Comparison of ENCODE assay signal across 9 mouse cellular contexts in genomic region chr3:26834178-26835050, GRCm38 (mm10).
DNase-seq lines count a peak whose midpoint lies in the region; ATAC-seq and TF ChIP-seq lines count a peak whose summit lies in the region.
"Had no signal": no experiment of that assay in that cellular context is flagged by ENCODE, and none has a peak within 500 bp of the region (broad histone marks: within the 10 kb centered on the region; RNA-seq: fewer than 3 reads in every experiment).

No protein-coding gene starts in this region.

- H3K27me3 ChIP-seq in liver, postnatal 0 days (ENCODE audit: insufficient read depth, low read length), result no peaks in the 10 kb centered on the region
- H3K27me3 ChIP-seq: liver, embryonic 15.5 days had no signal

- no peak for TF ChIP-seq EP300 in liver, postnatal 0 days (IDR thresholded peaks at IDR 0.05; ENCODE audit: low read depth)

- no peak overlapping the region for H3K27ac ChIP-seq in liver, postnatal 0 days (ENCODE audit: low read depth)
- H3K27ac ChIP-seq: liver, embryonic 15.5 days had no signal

- H3K9ac ChIP-seq in liver, postnatal 0 days (replicated peaks), result no peak overlapping the region
- H3K9ac ChIP-seq: liver, embryonic 15.5 days had no signal

- ATAC-seq in liver, postnatal 0 days, result no peak
- ATAC-seq in erythroid progenitor cell, adult 5-6 weeks (replicated peaks; ENCODE audit: low FRiP score, poor library complexity, severe bottlenecking), result no peak

- WGBS in liver, postnatal 0 days (ENCODE audit: insufficient replicate concordance), result 73% methylated on average over 21 of the region's 21 CpGs

- intact Hi-C loops in left cerebral cortex, postnatal 36 days (cut with DNase I), result loop anchor here (10.0 kb wide), 2 partner anchors 370 to 500 kb away; partner anchors contain the start of gene Nlgn1

- H3K4me3 ChIP-seq in liver, postnatal 0 days (ENCODE audit: low read depth, low read length), result no peak overlapping the region
- H3K4me3 ChIP-seq: liver, embryonic 15.5 days had no signal

- H3K4me1 ChIP-seq in liver, postnatal 0 days (ENCODE audit: insufficient read depth), result no peaks in the 10 kb centered on the region
- H3K4me1 ChIP-seq: liver, embryonic 15.5 days had no signal

- no peaks in the 10 kb centered on the region for H3K9me3 ChIP-seq in liver, postnatal 0 days (ENCODE audit: low read length)
- H3K9me3 ChIP-seq: liver, embryonic 15.5 days had no signal

- no peaks in the 10 kb centered on the region for H3K36me3 ChIP-seq in liver, postnatal 0 days (replicated peaks; ENCODE audit: insufficient read depth, low read length)
- H3K36me3 ChIP-seq: liver, embryonic 15.5 days had no signal

- no peak for DNase-seq in liver, postnatal 0 days
- no peak for DNase-seq in liver
- DNase-seq in cerebellum, postnatal 14 days, result peak; percentile 29 to 40
- peak; percentile 41 to 71 for DNase-seq in frontal cortex, postnatal 36 days (ENCODE audit: low spot score in 2 of 2)
- peak; percentile 53 to 56 for DNase-seq in left cerebral cortex, postnatal 36 days (ENCODE audit: low spot score in 2 of 2)
- DNase-seq in right cerebral cortex, postnatal 14 days, result peak; percentile 53
- no peak for DNase-seq in spleen, postnatal 14 days (ENCODE audit: low spot score in 2 of 2)

- H3K4me2 ChIP-seq in liver, postnatal 0 days (ENCODE audit: low read depth, low read length), result no peak overlapping the region
- H3K4me2 ChIP-seq: liver, embryonic 15.5 days had no signal

- TF ChIP-seq CTCF in liver, postnatal 0 days (IDR thresholded peaks at IDR 0.05; ENCODE audit: low read depth), result peak; percentile 26

Comparison
In these comparisons a context has a peak if more than half of its experiments do, and no peak if none do; other contexts are left out.
1. DNase-seq: peak in cerebellum, postnatal 14 days (2 of 2), frontal cortex, postnatal 36 days (2 of 2), left cerebral cortex, postnatal 36 days (2 of 2) and right cerebral cortex, postnatal 14 days (single experiment); none in liver, postnatal 0 days (single experiment), liver (single experiment) and spleen, postnatal 14 days (0 of 2).